Mouse (Mus musculus): ENCODE results near the gene AC124108.1.

AC124108.1 gene

DNA sequence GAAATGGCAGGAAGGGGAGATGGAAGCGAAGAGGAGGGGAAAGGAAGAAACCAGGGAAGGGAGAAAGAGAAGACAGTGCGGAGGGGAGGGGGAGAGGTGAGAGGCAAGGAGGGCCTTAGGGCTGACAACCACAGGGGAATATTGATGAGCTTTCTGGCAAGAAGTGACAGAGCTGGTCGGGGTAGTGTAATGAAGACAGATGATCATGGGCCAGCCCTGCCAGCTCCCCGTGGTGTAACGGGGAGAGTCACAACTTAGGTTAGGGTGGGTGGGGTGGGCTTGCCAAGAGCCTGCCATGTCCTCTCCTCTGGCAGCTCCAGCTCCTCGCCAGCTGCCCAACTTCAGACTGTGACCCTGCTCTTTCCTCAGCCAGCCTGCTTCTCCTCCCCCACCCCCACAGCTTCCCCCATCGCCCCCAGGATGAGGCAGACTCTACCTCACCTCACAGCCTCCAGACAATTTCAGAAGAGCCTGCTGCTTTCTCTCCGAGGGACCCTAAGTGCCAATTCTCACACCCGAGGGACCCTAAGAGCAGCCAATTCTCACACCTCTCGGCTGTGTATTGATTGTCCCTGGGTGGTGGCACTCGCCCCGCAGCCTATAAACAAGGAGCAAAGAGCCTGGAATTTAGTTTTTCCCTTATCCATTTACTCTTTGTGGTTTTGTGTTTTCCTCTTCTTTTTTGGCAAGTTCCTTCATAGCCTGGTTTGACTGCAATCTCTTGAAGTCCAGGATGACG is 26.3 kb upstream of the AC124108.1 start:
- DNase-seq (ENCODE audit: low spot score in 2 of 2) = no peak

DNA sequence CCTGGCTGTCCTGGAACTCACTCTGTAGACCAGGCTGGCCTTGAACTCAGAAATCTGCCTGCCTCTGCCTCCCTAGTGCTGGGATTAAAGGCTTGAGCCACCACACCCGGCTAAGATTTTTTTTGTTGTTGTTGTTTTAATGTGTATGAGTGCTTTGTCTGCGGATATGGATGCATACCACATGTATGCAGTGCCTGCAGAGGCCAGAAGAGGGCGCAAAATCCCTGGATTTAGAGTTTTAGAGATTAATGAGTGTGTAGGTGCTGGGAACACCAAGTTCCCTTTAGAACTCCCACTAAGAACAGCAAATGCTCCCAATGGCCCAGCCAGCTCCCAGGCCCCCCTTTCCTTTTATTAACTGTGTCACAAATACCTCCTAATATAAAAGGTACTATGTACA is 25.4 kb upstream of the AC124108.1 start:
- no peak for DNase-seq (ENCODE audit: low spot score in 2 of 2)

DNA sequence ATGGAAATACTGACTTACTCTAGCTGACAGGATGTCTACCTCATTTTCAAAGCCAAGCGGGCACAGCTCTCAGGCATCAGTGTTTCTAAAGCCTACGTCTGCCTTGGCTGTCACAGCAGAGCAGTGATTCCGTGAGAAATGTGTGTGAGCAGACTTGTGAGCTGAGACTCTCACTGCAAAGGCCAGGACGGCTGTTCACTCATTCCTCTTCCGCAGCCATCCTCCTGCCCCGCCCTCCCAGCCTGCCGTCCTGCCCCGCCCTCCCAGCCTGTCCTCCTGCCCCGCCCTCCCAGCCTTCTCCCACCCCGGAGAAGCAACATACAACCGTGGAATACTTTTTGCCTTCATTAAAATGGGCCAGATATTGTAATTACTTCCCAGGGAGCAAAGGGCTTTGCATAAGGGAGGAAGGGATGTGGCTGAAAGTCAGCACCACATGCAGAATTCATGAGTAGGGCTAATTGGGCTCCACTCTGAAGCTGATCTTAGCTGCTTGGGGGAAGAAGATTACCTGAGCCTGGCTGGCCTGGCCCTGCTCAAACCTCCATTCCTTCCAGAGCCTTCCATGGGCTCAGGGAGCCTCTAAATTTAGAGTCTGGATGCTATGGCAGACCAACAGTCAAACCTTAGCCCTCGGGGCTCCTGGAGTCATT is 23.0 kb upstream of the AC124108.1 start:
- no peak for DNase-seq (ENCODE audit: low spot score in 2 of 2)

DNA sequence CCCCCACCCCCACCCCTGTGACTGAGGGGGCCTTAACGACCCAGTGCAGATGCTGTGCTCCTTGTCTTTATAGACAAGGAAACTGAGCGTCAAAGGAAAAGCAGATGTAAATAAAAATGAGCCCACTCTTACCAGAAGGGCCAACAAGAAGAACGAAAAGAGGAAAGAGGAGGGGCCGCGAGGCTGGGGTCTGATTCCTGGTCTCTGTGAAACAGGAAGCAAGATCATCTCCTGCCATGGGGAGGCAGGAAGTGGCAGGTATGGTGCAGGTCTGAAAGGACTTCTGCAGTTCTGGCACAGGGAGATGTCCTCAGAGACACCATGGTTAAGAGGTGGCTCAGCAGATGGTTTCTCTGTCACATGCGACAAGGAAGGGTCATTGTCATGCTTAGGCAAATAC is 20.6 kb upstream of the AC124108.1 start:
- DNase-seq (ENCODE audit: low spot score in 2 of 2) = no peak

DNA sequence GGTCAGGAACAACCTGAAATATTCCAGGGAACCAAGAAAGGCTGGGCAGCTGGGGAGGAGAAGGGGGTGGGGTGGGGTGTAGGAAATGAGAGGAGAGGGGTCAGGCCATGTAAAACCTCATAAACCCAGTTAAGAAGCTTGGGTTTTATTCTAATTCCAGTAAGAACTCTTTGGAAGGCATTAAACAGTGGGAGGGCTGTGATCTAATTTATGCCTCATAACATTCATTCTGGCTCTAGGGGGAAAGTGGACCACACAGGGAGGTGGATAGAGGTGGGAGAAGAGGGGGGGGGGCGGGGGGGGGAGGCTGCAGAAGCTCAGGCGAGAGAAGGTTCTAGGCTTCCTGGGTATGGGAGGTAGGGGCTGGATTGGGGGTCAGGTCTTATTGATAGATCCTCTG is 19.6 kb upstream of the AC124108.1 start:
- DNase-seq (ENCODE audit: low spot score in 2 of 2) = no peak

DNA sequence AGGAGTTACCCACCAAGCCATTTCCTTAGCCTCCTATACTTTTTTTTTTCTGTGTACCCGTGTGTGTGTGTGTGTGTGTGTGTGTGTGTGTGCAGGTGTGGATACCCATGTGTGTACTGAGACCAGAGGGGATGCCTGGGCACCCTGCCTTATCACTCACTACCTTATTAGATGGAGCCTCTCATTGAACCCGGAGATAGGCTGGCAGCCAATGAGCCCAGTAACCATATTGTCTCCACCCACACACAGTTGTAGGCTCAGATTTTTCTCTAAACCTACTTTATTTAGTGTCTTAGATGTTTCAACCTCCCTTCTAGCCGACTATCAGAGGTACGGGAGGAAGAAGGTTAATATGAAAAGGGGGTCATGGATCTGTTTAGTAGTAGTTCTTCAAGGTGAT is 5.0 kb upstream of the AC124108.1 start:
- DNase-seq (ENCODE audit: low spot score in 2 of 2) = no peak

DNA sequence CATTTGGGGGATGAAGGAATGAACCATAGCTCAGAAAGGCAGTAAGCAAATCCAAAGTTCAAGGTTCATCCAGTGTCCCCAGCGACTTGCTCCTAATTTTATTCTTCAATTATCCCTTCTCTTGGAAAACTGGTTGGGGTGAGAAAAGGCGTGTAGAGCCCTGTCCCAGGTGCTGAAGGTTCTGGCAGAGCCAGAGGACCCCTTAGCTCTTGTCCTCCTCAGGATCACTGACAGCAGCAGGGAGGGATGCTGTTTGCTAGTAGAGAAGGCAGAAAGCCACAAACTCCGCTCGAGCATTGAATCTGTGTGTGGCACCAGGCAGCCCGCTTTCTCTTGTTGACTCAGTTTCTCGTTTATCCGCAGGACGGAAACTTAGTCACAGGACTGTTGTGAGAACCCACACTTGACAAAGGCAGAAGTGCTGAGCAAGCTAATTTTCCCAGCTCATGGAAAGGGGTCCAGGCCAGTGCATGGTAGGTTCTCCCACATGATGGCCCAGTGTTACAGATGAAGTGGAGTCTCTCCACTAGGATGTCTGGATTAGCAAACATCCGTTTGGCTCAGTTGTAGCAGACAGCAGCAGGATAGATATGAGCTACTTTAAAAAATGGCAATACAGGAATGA is 2.7 kb upstream of the AC124108.1 start:
- DNase-seq (ENCODE audit: low spot score in 2 of 2) = no peak

DNA sequence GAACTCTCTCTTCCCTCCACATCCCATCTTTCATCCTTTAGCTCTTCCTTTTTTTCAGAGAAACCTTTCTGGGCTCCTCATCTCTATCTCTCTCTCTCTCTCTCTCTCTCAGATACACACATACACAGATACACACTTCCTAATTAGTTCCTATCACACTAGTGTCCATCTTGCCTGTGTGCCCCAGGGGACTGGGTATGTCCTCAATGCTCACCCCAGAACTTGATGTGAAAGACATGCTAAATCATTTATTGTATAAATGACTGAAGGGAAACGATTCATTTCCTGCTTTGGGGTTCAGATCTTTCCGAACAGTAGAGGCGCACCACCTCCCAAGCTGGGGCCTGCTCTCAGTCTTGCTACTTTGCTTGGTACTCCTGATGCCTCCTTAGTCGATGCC is 2.0 kb upstream of the AC124108.1 start:
- no peak for DNase-seq (ENCODE audit: low spot score in 2 of 2)

DNA sequence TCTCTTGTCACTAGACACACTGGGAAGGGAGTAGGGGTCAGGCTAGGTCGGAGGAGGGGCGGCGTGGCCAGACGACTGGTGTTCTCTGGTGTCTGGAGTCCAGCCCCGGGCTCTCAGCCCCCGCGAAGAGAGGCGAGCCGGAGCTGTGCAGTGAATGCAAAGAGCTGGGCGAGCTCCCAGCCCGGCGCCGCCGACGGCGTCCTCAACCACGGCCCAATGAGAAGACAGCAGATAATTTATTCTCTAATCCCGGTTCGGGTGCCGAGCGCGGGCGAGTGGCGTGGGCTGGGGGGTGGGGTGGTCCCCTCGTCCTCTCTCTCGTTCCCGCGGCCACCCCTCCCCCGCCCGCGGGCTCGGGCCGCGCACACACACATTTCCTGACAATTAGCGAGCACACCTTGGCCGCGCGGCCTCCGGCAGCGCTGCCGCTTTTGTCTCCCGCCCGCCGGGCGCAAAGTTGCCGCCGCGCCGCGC is 1.2 kb upstream of the AC124108.1 start:
- no peak for DNase-seq (ENCODE audit: low spot score in 2 of 2)

DNA sequence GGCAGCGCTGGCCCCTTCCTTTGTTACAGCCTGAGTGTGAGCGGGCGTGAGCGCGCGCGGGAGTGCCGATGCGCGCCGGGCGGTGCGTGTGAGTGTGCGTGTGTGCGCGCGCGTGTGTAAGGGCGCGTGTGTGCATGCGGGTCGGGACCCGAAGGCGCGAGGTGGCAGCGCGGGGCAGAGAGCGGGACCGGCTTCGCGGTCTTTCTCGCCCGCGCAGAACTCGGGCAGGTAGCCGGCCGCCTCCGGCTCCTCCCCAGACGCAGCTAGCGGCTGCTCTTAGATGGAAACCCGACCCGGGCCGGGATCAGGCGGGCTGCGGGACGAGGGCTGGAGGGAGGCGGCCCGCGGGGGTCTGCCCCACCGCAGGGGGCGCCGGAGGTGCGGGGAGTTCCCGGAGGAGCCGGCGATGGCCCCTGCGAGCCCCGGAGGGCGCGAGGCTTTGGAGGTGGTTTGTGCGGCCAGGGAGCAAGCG is 600 bp upstream of the AC124108.1 start:
- DNase-seq (ENCODE audit: low spot score in 2 of 2) = peak in 1 of 2 experiments; percentile 17

DNA sequence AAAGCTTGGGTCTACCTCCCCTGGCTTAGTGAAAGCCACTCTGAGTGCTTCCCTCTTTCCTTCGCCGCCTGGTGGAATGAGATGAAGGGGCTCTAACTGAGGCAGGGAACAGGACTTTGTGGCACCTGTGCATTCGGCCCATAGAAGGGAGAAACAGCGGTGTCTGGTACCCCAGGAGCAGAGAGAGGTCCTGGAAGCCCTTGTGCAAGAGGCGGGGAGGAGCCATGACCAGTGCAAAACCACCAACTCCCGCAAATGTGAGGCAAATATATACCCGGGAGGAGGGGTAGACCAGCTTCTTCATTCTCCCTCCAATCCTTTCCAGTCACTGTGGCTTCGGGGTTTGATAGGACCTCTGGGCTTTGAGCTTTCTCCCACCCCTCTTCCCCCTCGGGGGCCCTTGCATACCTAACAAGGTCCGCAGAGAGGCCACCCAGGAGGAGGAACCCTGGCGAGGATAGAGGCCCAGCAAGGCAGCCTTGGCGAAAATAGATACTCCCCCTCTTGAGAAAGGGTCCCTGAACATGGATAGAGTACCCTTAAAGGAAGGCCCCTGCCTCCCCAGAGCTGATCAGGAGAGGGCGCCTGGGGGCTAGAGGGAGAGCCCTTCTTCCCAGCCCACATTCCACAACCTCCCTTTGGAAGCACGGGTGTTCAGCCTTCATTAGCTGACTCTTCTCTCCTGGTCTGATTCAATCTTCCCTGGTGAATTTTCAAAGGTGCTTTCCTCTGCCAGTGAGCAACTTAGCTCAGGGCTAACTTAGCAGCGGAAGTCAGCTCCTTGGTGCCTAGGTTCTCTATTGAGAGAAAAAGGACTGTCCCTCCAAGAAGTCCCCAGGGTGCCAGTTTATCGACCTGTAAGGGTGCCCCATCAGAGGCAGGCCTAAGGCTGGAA is 776 bp downstream of the AC124108.1 start:
- DNase-seq (ENCODE audit: low spot score in 2 of 2) = no peak

DNA sequence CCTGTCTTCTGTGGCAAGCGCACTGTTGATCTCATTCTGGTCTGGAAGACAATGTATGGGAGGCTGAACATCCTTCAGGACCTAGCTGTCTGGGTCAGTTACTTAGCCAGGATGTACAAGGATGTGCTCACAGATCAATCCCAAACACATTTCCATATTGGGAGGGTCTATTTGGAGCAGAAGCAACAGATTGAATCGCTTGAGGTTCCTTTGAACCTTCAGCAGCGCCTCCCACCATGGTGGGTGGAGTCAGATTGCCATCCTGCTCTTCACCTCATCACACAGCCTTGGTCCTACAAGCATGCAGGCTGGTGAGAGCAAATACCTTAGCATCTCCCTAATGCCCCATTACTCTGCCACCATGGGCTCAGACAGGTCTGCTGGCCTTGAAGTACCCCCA is 2.5 kb downstream of the AC124108.1 start:
- no peak for DNase-seq (ENCODE audit: low spot score in 2 of 2)

DNA sequence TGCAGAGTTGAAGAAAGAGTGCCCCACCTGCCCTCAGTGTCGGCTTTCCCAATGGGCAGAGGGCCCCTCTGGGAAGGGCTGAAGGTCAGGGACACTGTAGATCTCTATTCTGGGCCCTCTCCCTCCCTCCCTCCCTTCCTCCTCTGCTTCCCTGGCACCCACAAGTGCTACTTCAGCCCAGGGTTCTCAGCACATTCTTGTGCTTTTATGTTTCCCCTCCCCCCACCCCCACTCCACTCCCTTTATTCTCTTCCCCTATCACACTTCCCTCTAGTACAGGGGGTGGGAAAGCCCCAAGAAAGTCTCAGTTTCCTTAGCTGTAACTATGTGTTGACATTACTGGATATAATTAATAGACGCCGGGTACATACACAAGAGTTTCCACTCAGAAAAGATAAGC is 3.4 kb downstream of the AC124108.1 start:
- DNase-seq (ENCODE audit: low spot score in 2 of 2) = no peak

DNA sequence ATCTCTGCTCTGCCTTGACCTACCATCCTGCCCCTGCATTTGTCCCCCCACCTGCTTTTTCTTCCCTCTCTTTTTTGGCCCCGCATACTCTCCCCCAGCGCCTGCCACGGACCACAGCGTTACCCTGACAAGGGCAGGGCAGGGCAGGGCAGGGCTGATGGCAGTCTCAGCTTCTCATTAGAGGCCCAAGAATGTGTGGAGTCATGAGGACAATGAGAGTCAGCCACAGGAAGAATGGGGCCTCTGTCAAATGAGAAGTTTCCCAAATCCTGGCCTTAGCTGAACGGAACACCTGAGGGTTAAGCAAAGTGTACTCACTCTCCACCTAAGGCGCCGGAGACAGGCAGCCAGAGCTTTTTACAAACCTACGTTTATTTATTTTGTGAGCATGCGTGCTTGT is 3.8 kb downstream of the AC124108.1 start:
- no peak for DNase-seq (ENCODE audit: low spot score in 2 of 2)

DNA sequence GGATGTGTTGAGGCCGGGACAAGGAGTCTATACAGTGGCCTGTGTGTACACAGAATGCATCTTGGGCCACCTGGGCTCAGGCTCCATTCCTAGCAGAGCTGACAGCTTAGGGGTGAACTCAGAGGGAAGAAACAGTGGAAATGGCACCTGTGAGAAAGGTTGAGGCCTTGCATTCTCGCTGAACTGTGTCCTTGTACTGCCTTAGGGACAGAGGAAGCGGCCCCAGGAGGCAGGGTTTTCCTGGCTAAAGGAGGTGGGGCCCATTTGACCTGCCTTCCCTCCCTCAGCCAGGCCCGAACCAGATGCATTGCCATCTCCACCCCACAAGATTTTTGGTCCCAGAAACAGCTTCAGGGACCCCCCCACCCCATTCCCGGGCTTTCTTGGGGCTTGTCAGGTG is 4.4 kb downstream of the AC124108.1 start:
- DNase-seq (ENCODE audit: low spot score in 2 of 2) = no peak

DNA sequence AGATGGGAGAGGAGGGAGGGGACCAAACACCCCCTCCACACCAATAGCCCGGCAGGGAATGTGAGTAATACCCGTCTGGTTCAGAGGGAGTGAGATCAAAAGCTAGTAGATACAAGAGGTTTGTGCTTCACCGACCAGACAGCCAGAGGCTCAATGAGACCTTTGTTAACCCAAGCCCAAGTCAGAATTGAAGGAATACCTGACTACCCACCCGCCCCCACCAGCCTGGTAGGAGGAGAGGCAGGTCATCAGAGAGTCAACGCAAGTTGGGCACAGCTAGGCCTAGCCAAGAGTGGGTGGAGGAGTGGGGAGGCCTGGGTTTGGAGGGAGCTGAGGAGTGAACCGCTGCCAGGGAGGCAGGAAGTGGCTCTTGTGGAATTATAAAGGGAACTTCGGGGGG is 5.1 kb downstream of the AC124108.1 start:
- no peak for DNase-seq (ENCODE audit: low spot score in 2 of 2)

DNA sequence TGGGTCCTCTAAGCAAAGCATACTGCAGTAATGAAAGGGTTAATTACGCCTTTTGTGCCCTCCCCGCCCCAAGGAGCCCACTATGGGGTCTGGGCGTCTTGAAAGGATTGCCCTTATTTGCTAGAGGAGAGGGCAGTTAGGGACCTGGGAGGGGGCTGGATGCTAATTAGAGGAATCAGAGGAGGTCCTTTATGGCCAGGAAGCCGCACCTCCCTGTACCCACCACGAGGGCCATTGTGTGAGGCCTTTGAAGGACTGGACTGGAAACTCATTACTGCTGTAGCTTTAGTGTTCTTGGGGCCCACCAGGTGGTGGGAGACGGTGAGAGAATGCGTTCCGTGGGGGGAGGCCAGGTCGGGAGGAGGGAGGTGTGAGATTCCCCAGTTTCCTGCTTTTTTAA is 6.4 kb downstream of the AC124108.1 start:
- DNase-seq (ENCODE audit: low spot score in 2 of 2) = no peak

DNA sequence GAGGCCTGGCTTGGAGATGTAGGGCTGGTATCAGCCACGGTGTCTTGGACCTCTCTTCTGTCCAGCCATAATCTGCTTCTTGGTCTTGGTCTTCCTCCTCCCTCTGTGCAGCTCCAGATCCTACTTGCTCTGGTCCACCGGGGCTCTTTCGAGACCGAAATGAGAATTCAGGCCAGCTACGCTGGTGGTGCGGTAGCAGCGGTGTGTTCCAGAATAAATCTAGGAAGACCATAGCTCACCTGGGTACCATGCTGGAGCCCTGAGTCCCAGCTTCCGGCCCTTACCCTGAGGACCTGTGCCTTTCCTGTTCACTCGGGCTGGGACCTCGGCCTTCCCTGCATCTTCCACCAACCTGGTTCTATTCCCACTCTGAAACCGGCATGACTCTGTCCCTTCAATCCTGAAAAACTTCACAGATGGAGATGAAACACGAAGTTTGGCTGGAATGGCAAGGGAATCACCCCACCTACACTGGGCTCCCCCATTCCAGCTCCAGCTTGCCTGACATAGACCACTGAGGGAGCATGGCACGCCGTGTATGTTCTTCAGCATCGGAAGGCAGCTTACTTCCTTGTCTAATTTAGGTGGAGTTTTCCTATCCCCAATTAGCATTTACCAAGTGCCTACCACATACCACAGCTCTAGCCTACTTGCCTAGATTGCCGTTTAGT is 7.3 kb downstream of the AC124108.1 start:
- DNase-seq (ENCODE audit: low spot score in 2 of 2) = no peak

DNA sequence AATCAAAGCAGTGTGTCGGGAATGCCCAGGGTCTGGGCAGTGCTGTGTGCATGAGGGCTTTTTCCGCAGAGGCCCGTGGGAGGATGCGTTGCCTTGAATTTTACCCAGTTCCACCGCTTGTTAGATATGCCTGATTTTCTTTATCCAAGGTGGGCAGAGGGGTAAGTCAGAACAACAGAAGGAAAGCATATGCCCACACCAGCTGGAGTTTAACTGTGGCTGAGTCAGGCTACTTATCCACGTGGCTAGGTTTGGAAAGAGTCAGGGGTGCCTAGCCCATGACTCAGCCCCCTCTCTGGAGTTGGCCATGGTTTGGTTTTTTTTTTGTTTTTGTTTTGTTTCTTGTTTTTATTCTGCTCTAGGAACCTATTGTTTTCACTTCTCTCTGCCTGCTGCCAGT is 8.0 kb downstream of the AC124108.1 start:
- no peak for DNase-seq (ENCODE audit: low spot score in 2 of 2)

DNA sequence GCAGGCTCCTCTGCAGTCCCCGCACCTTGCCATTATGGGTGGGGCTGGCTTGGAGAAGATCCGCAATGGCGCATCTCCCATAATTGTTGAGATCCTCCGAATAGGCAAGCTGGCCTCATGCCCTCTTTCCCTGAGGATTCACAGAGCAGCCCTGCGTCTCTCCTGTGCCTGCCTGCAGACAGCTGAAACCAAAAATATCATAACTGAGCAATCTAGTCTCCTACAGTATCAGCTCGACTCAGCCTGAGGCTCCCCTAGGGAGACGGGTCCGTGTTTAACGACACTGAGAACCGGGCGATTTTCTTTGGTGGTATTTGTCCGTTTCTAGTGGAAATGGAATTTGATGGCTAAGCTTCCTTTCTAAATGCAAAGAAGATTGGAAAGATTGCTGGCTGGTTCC is 8.7 kb downstream of the AC124108.1 start:
- DNase-seq (ENCODE audit: low spot score in 2 of 2) = no peak
